Mouse (Mus musculus) frontal cortex, postnatal 10 days (tissue): ENCODE data around the gene Acadm.

Experiments
- DNase-seq, 2 experiments: peaks; one replicate each; pipeline ENCODE4 v3.0.0; 2022; ENCODE audit warnings: low spot score in 2 of 2, mixed read lengths in 1 of 2

Acadm gene

DNA sequence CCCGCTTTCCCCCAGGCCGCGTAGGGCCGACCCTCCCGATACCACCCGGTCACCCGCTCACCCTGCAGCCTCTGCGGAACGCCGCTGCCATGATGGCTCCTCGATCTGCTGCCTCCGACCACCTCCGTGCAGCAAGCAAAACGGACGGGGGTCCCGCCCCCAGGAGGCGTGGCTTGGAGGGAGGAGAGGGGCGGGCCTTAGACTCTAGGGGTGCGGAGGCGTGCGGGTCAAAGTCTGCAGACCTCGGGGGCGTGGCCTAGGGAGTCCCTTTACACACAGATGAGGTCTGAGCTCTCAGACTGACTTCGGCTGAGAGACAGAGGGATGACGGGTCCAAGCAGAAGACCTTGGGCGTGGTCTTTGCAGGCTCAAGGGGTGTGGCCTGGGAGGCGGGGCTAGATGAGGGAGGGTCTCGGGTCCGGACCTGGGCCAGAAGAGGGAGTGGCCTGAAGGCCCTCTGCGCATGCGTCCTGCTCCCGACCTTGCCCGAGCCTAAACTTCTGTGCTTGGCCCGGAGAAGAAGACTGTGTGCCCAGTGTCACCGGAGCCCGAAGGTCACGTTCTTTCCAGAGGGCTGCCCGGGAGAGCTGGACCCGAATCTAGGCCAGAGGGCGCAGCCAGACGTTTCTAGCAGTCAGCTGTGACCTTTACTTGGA is at the start of gene Acadm:
Gene Acadm (minus strand): TSS at position 298 of the 656 bp plus-strand sequence.
- peak; percentile 92 to 94 for DNase-seq

DNA sequence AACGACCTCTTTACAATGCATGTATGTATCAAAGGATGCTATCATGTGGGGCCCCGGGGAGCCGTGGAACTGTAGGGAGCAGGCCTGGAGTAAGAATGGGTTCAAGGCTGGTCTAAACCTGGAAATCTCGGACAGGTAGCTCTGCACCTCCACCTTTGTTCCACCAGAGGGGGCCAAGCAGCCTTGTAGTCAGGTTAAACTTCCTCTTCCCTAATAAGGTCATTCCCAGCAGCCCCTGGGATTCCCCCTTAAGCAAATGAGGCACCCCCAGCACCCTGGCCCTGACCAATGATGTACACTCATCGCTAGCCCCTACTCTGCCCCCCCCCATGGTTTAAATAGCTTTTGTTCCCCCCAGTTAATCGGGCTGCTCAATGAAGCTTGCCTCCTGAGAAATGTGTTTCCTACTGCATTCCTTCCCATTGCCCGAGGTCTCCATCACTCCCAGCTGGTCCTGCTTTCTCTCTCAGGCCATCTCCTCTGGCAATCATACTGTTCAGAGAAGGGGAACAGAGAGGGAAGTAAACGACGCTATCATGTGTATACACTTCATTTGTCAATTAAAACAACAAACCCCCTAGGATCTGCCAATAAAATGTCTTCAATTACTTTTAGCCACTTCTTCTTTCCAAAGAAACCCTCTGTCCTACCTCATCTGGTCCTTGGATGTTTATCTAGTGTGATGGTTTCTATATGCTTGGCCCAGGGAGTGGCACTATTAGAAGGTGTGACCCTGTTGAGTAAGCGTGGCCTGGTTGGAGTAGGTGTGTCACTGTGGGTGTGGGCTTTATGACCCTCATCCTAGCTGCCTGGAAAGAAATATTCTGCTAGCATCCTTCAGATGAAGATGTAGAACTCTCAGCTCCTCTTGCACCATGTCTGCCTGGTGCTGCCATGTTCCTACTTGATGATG is 40.3 kb upstream of the Acadm start:
- DNase-seq: no peak

DNA sequence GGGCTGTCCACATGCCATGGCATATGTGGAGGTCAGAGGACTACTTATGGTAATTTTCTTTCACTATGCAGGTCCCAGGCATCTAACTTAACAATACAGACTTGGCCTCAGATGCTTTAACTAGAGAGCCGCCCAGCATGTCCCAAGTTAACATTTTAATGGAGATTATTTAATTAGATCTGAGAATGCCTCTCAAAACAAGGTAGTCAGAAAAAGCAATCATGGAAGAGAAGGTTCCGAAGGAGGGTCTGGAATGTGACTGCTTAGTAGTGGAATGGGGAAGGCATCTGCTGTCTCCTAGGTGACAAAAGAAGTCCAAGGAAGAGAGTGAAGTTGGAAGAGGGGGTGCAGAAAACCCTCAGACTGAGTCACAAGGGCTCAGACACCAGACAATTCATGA is 36.2 kb upstream of the Acadm start:
- DNase-seq: no peak

DNA sequence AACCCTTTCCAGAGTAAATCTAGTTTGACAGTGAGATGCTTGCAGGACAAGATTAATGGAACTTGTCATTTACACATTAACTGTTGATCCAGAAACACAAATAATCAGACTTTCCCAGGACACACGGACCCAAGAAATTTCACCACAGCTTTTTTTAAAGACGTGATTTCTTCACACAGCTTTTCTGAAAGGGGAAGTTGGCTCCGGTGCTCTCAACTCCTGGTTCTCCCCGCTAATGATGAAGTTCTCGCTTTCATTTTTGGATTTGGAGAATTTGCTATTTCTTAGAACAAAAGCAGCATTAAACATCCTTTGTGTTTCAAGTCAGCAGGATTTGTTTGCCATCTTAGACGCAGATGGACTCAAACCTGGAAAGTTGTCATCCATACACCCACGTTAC is 31.4 kb upstream of the Acadm start:
- no peak for DNase-seq

DNA sequence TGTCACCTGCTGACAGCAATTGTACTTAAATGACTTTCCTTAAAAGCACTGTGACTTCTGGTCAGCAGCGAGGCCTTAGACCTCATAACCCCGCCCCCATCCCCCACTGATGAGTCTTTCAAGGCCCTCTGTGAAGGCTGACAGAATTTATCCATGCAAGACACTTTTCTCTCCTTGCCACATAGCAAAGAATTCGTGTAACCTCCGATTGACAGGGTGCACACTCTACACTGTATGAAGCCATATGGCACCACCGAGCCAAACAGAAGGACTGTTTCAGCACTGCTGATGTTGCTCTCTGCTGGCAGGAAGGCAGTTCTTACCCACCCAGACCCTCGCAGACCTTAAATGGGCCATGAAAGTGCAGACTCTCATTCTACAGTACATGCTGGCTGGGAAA is 30.6 kb upstream of the Acadm start:
- no peak for DNase-seq

DNA sequence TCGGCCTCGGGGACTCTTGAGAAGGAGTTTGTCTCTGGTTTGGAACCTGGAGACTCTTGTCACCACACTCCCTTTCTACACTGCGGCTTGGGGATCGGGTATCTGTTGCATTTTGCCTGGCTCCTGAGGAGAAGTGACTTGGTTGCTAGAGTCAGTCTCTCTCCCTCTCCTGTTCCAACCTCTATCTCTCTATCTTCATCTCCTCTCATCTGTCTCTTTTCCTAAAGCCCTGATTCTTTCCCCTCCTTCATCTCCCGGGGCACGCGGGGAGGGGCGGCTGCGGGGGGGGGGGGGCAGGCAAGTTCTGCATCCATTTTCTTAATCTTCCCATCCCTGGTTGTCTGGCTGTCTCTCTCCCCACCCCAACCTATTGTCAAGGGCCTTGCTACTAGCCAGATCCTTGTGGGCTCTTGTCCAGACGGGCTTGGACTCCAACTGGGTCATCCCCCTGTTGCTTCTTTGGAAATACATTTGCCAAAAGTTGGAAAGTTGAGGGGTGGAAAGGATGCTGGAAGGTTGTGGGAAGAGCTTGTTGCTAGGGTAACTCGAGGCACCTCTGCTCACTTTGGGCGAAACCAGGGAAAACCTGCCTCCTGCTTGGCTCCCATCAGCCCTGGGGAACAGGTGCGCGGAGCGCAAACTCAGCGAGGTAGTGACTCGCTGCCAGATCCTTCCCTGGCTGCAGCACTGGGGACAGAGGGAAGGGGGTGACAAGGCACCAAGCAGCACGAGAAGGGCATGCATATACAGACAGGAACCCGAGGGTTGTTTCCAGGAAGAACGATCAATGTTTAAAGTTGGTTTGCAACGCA is 29.7 kb upstream of the Acadm start:
- DNase-seq: peak in 1 of 2 experiments; percentile 27

DNA sequence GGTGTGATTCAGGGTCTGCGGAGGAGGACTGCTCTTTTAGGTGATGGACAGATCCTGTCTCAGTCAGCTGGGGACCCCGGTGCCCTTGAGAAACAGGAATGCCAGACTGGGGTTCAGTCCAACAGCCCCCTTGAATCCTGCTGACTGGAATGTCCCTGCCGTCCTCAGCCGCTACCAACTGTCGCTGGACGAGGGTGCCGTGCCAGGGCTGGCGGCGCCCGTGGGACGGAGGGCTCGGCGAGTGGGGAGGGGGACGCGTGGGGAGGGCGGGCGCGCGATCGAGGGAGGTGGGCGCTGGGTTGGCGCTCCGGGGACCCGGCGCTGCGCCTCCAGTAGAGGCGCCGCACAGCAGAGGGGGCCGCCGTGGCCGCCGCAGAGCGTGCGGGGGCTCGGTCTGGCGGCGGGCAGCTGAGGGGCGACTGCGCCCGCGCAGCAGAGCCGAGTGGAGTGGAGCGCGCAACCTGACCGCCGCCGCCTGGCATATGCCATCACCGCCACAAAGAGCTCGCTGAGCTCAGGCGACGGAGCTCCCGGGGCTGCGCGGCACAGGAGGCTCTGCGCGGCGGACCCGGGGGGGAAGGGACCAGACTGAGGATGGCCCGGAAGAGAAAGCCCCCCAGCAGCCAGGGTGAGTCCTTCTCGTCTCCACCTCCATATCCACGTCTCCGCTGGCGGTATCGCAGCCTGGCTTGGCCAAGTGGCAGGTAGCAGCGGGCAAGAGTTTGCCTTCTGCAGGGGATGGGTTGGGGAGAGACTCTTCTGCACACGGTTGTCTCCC is 28.9 kb upstream of the Acadm start, which contains the start of gene Slc44a5:
Gene Slc44a5 (plus strand): TSS at position 266 of the 778 bp plus-strand sequence.
- DNase-seq: peak; percentile 33 to 55

DNA sequence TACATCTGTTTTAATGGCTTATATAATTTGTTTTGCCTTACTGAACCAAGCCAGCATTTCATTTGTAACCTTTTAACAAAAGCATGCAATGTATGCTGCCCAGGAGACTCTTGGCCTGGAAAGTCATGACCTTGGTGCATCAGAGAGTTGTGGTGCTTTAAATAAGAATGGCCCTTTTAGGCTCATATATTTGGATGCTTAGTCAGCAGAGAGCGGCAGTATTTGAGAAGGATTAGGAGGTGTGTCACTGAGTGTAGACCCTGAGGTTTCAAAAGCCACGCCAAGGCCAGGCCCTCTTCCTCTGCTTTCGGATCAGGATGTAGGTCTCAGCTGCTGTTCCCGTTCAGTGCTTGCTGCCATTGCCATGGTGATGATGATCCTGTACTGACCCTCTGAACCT is 25.0 kb upstream of the Acadm start:
- DNase-seq: no peak

DNA sequence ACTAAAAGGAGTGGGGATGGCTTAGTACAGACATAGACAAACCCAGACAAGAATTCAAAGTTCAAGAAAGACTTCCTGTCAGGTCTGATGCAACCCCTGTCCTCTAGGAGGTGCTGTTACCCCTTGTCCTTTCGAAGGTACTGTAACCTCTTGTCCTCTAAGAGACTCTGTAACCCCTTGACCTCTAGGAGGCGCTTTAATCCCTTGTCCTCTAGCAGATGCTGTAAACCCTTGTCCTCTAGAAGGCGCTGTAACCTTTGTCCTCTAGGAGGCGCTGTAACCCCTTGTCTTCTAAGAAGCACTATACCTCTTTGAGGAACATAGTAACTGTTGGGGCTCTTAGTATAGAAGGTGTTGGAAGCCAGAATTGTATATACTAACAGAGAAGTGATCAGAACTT is 24.1 kb upstream of the Acadm start:
- DNase-seq: peak; percentile 29 to 31

DNA sequence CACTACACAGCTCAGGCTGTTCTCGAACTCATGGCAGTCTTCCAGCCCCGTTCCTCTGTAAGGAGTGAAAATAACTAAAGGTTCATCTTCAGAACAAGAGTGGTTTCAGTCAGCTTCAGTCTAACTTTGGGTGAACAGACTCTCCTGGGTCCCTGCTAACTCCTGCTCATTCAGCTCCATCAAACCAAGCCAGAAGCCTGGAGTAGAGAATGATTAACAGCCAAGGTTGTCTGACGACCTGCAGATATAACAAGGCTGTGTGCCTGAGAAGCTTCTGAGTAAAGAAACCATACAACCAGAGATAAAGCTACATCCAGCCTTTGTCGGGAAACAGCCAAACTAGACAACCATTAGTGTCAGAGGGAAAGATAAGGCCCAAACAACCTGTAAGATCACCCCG is 23.0 kb upstream of the Acadm start:
- no peak for DNase-seq

DNA sequence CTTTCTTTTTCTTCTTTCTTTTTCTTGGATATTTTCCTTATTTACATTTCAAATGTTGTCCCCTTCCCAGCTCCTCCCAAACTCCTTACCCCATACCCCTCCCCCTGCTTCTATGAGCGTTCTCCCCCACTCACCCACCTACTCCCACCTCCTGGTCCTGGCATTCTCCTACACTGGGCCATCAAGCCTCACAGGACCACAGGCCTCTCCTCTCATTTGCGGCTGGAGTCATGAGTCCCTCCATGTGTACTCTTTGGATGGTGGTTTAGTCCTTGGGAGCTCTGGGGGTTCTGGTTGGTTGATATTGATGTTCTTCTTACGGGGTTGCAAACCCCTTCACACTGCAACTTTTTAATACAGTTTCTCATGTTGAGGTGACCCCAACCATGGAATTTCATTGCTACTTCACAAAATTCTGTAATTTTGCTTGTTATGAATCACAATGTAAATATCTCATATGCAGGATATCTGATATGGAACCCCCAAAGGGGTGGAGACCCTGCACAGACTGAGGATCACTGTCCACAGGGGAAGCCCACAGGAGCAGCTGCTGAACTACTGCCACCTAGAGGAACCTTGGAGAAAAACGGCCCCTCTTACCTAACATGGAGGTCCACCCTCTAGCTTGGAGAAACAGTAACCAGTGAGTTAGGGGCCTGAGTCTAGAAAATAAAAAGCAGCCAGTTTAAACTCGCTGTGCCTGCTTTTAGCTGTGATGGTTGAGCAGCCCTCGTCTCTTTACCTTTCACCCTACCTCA is 17.4 kb upstream of the Acadm start:
- DNase-seq: no peak

DNA sequence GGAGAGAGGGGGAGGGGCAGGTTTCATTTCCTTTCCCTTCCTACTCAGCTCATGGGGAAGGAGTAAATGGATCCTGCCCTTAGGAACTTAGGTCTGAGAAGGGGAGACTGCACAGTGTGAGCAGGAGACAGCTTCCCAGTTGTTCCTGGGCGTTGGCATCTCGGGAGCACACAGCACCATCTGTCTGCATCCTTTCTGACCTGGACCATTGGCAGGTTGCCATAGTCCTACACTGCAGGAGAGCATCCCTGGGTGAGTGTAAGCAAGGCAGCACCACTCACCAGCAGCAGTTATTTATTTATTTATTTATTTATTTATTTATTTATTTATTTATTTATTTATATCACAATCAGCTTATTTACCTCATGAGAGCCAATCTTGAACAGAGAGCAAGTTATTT is 16.5 kb upstream of the Acadm start:
- DNase-seq: no peak

DNA sequence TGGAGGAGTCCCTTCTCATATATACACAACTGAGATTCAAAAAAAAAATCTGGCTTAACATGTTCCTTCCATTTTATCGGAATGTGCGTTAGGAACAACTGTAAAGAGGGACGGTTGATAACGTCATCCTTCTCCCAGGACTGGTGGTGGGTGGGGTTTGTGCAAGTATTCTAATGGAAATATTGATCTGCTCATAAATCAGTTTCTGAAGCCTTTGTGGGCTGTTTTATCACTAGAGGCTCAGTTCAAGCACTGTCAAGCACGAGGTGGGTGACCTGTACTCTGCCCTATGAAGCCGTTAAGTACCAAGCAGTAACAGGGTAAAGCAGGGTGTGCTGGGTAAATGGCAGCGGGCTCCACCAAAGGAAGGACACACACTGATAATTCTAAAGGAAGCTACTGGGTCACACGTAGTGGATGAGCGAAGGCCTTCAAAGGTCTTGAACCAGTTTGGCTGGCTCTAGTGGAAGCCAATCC is 15.3 kb upstream of the Acadm start:
- DNase-seq: no peak

DNA sequence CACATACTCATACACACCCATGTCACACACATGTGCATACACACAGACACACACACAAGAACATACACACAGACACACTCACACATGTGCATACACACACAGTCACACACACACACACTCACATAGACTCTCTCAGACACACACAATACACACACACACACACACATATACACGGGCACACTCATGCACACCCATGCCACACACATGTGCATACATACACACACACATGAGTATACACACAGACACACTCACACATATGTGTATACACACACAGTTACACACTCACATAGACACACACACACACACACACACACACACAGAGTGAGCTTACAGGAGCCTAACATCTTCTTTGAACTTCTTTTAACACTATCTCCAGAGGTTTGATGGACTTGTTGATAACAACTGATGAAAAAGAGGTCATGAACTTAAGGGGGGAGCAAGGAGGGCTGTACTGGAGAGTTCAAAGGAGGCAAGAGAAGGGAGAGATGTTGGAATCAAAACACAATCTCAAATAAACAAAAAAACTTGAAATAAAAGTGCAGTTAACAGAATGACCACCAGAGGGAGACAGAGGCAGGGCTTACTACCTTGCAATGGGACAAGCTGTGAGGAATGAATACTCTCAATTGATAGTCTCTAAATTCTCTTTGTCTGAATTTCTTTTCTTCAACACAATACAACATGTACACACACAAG is 14.8 kb upstream of the Acadm start:
- DNase-seq: no peak

DNA sequence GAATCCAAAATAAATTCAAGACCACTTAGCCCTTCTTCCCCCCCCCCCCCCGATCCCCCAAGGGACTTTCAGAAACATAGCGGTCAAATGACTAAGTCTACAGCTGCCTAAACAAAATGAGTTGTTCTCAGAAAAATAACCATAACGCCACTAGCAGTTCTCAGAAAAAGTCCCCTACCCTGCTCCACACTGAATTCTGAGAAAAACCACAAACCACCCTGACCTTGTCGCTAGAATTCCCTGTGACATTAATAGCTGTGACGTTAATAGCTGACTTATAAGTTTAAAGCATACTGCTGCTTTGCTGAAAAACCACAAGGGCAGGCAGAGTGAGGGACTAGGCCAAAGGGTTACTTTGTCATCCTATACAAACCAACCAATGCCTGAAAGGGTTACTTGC is 13.5 kb upstream of the Acadm start:
- DNase-seq: no peak

DNA sequence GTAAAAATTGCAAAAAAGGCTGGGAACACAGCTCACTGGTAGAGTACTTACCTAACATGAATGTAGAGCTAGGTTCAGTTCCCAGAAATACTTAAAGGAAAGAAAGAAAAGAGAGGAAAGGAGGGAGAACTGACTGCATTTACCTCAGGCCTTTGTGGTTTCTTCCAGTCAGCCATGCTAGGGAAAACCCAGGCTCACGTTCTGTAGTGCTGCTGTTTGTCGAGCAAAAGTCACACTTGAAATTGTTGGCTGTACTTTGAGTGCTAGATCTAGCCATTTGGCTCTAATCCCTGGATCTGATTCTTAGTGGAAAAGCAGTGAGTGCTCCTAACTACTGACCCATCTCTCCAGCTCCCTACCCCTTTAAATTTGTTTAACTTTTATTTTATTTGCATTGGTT is 3.7 kb upstream of the Acadm start:
- DNase-seq: no peak

DNA sequence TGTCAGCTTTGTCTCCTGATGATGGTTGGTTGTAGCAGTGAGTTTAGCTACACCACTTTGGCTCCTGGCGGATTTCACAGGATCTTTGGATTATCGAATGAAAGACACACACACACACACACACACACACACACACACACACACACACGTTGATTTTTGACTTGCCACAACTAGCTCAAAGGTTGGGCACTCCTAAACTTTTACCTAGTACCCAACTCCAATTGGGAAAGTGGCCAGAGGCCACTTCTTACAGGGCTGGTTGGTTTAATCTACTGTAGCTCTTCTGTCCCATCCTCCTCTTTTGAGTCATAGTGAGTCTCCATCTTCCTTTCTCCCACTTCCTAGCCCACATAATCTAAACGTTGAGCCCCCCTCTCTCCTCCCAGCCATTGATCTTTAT is 2.8 kb upstream of the Acadm start:
- DNase-seq: no peak

DNA sequence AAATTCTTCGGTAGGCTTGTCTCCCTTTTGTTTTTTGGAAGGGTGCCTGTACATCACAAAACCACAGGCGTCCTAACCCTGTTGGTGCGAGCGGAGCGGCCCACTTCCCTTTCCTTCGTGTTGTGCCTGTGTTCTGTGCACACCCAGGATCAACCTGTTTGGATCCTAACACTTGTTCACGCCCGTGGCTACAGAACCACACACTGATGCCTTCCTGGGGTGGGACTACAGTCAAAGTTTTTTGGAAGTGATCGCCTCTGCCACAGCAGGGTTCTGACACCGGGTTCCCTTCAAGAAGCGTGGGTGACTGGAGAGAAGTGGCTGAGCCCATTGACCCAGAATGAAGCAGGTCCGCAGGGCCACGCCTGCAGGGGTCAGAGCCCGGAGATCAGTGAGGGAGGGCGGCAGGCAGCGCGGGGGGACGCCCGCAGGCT is 514 bp downstream of the Acadm start:
- no peak for DNase-seq

DNA sequence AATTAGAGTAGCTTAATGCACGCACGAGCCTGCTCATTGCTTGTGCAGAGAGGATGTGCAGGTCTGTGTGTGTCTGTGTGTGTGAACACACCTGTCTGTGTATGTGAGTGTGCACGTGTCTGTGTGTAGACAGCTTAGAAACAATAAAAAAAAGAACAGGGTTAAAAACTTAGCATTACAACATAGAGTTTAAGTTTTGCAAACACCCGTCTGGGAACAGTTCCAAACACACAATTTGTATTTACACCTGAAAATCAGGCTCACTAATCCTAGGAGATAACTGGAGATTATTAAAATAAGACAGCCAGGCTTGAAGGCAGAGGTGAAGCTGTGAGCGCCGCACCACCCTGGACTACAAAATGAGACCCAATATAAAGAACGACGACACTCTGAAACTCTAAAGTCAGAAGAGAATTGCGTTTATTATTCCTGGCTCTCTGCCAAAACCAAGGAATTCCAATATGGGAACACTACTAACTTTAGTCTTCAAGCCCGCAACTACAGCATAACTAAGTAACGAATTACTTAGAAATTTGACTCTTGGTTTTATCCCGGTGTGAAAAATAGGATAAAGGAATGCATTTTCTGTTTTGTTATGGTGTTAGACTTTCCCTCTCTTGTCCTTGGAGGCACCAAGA is 1.3 kb downstream of the Acadm start:
- no peak for DNase-seq
